Mouse (Mus musculus) spleen, adult 18-20 months (tissue): ENCODE results near the gene Tmem176b.

Experiments
- DNase-seq, 2 experiments: peaks; one replicate each; pipeline ENCODE4 v3.0.0; 2022; ENCODE audit warnings: mixed read lengths in 2 of 2

Gene Tmem176b

DNA sequence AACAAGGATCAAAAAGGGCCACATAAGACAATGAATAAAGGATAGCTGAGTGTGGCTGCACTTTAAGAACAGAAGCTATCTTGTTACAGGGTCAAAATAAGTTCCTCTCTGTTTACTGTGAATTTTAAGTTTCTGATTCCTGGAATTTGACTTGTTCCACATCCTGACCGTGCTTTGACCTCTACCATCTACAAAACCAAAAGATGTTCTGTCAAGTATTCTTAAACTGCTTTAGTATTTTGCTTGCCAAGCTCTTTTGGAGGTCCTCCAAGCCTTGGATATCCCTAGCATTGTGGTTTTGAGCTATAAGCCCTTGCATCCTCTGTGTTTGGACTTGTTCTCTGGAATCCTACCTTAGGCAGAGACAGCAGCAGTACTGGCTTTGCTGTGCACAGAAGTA lies 56.1 kb downstream of the Tmem176b start:
- DNase-seq = no peak

DNA sequence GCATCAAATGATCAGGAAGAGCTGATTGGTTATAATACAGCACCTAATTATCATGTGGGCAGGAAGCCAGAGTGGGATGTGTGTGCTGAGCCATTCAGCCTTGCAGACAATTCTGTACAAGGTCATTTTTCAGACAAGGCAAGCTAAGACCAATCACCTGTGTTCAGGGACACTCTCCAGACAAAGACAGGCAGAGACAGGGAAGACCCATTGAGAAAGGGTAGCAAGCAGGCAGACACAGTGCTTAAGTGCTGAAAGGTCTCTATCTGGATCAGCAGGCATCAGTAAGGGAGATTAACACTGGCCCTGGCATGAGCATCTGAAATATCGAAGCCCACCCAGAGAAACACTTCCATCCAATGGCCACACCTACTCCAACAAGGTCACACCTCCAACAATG lies 56.9 kb downstream of the Tmem176b start:
- DNase-seq = no peak
